Mouse (Mus musculus) midbrain, embryonic 16.5 days (tissue): Measurements from ENCODE around the gene Ube2l6. TPM values are rescaled to one million over a fixed set of nuclear protein-coding genes. Genes with fewer than 3 reads are reported as not detected.

Source experiments
- ATAC-seq: fragments of 200-750 bp; cut with Nextera tagmentation; 2 replicates; pipeline ENCODE4 v1.8.0; 2017; ENCODE audit warnings: moderate TSS enrichment
- H3K27ac ChIP-seq: fragments of 300-500 bp; sonication (generic); 2 replicates; pipeline ENCODE4 v1.5.1; 2014; ENCODE audit warnings: mild to moderate bottlenecking, low read length, mixed read lengths
- H3K27me3 ChIP-seq: fragments of 300-500 bp; sonication (generic); 2 replicates; pipeline ENCODE4 v1.6.1; 2014; ENCODE audit warnings: low read depth, low read length, mixed read lengths; ENCODE audit not compliant: control insufficient read depth, insufficient read depth
- H3K36me3 ChIP-seq: fragments of 300-500 bp; sonication (generic); 2 replicates; pipeline ENCODE4 v1.6.1; 2014; ENCODE audit warnings: mild to moderate bottlenecking, low read length, moderate library complexity, mixed read lengths; ENCODE audit not compliant: control insufficient read depth, insufficient read depth
- H3K4me1 ChIP-seq: fragments of 300-500 bp; sonication (generic); 2 replicates; pipeline ENCODE4 v1.6.1; 2014; ENCODE audit warnings: mild to moderate bottlenecking, low read length, mixed read lengths; ENCODE audit not compliant: control insufficient read depth, insufficient read depth
- H3K4me2 ChIP-seq: fragments of 300-500 bp; sonication (generic); 2 replicates; pipeline ENCODE4 v1.6.1; 2014; ENCODE audit warnings: mild to moderate bottlenecking, low read length, mixed read lengths
- H3K4me3 ChIP-seq: fragments of 300-500 bp; sonication (generic); 2 replicates; pipeline ENCODE4 v1.5.1; 2014; ENCODE audit warnings: low read depth, mild to moderate bottlenecking, low read length, moderate library complexity, mixed read lengths
- H3K9ac ChIP-seq: fragments of 300-500 bp; sonication (generic); 2 replicates; pipeline ENCODE4 v1.6.1; 2014; ENCODE audit warnings: low read depth, low read length, mixed read lengths
- H3K9me3 ChIP-seq: fragments of 300-500 bp; sonication (generic); replicated peaks from 2 replicates; pipeline ENCODE4 v1.6.1; 2014; ENCODE audit warnings: mild to moderate bottlenecking, low read length, mixed read lengths; ENCODE audit not compliant: control insufficient read depth, poor library complexity, severe bottlenecking
- WGBS: fragments of 180-500 bp; shearing (Covaris S2); extraction: QIAGEN DNeasy Blood & Tissue Kit; methylation state at CpG from one replicate; pipeline ENCODE4 v1.1.7; 2014; 5-methylcytosine and 5-hydroxymethylcytosine counted together
- polyA plus RNA-seq: library from polyadenylated mRNA; unstranded; fragments of >200 nt; fragmentation: Nextera tagmentation; extraction: Ambion mirVana; gene quantifications from 2 replicates; pipeline ENCODE4 v1.2.1, GENCODE M21; 2015

The Ube2l6 gene
- 22.9 and 23.4 TPM in 2 replicates for polyA plus RNA-seq

GRCm38 (mm10) chr2:84798493-84798921 is at the start of gene Ube2l6:
Ube2l6 (plus strand) TSS chr2:84798828.
- under 1% methylated on average over 21 of the region's 21 CpGs for whole genome bisulfite sequencing
- peak; percentile 71 for ATAC-seq
- no peaks in the 10 kb centered on the region for H3K36me3 ChIP-seq
- H3K4me2 ChIP-seq = peak within 1 kb of the TSS; percentile 98
- H3K27me3 ChIP-seq = no peaks in the 10 kb centered on the region
- H3K27ac ChIP-seq = no peak within 1 kb of the TSS; the same call in 1 of the 2 replicates
- peaks cover 9% of the 10 kb centered on the region for H3K4me1 ChIP-seq
- H3K9me3 ChIP-seq = no peaks in the 10 kb centered on the region
- H3K4me3 ChIP-seq = peak within 1 kb of the TSS; percentile 44
- peak within 1 kb of the TSS; percentile 69 for H3K9ac ChIP-seq

GRCm38 (mm10) chr2:84750115-84750514 is 48.5 kb upstream of the Ube2l6 start:
- Histone ChIP-seq H3K9ac (no peak overlapping the region), H3K27ac (no peak overlapping the region), H3K4me3 (no peak overlapping the region), H3K4me2 (no peak overlapping the region), H3K36me3 (no peaks in the 10 kb centered on the region), H3K27me3 (no peaks in the 10 kb centered on the region), H3K9me3 (no peaks in the 10 kb centered on the region), H3K4me1 (no peaks in the 10 kb centered on the region)
- WGBS = 73% methylated on average over 6 of the region's 6 CpGs
- no peak for ATAC-seq

- no peak overlapping the region for H3K4me2 ChIP-seq
- no peaks in the 10 kb centered on the region for H3K27me3 ChIP-seq
- no peak overlapping the region for H3K9ac ChIP-seq
- no peaks in the 10 kb centered on the region for H3K36me3 ChIP-seq
- no peak for ATAC-seq
- H3K9me3 ChIP-seq = no peaks in the 10 kb centered on the region
- H3K4me3 ChIP-seq = no peak overlapping the region
- 90% methylated on average over 5 of the region's 5 CpGs for WGBS
- no peak overlapping the region for H3K27ac ChIP-seq
- H3K4me1 ChIP-seq = no peaks in the 10 kb centered on the region
These were observed 42.4 kb upstream of the Ube2l6 start for GRCm38 (mm10) chr2:84756245-84756644.

- Histone ChIP-seq H3K4me2 (no peak overlapping the region), H3K9me3 (no peaks in the 10 kb centered on the region), H3K27ac (no peak overlapping the region), H3K4me1 (no peaks in the 10 kb centered on the region), H3K9ac (no peak overlapping the region), H3K27me3 (no peaks in the 10 kb centered on the region), H3K4me3 (no peak overlapping the region), H3K36me3 (no peaks in the 10 kb centered on the region)
- WGBS = 64% methylated on average over 7 of the region's 7 CpGs
- ATAC-seq = no peak
These were observed 41.5 kb upstream of the Ube2l6 start for GRCm38 (mm10) chr2:84757026-84757682.

- 0% methylated on average over 2 of the region's 2 CpGs for WGBS
- H3K4me2 ChIP-seq = no peak overlapping the region
- H3K9ac ChIP-seq = no peak overlapping the region
- H3K27ac ChIP-seq = no peak overlapping the region
- H3K4me3 ChIP-seq = no peak overlapping the region
- no peaks in the 10 kb centered on the region for H3K9me3 ChIP-seq
- no peaks in the 10 kb centered on the region for H3K36me3 ChIP-seq
- H3K27me3 ChIP-seq = no peaks in the 10 kb centered on the region
- ATAC-seq = peak; percentile 48; the same call in 1 of the 2 replicates
- no peaks in the 10 kb centered on the region for H3K4me1 ChIP-seq
These were observed 40.0 kb upstream of the Ube2l6 start for GRCm38 (mm10) chr2:84758542-84759127.

GRCm38 (mm10) chr2:84760777-84761176 is 37.9 kb upstream of the Ube2l6 start:
- Histone ChIP-seq H3K9me3 (no peaks in the 10 kb centered on the region), H3K4me3 (no peak overlapping the region), H3K27me3 (no peaks in the 10 kb centered on the region), H3K4me1 (no peaks in the 10 kb centered on the region), H3K4me2 (no peak overlapping the region), H3K36me3 (no peaks in the 10 kb centered on the region), H3K27ac (no peak overlapping the region), H3K9ac (no peak overlapping the region)
- no peak for ATAC-seq
- 73% methylated on average over 8 of the region's 8 CpGs for WGBS

GRCm38 (mm10) chr2:84761309-84761708 is 37.3 kb upstream of the Ube2l6 start:
- no peaks in the 10 kb centered on the region for H3K4me1 ChIP-seq
- no peaks in the 10 kb centered on the region for H3K27me3 ChIP-seq
- no peaks in the 10 kb centered on the region for H3K36me3 ChIP-seq
- H3K9ac ChIP-seq = no peak overlapping the region
- ATAC-seq = no peak
- no peak overlapping the region for H3K27ac ChIP-seq
- WGBS = 82% methylated on average over 3 of the region's 3 CpGs
- no peak overlapping the region for H3K4me3 ChIP-seq
- H3K9me3 ChIP-seq = no peaks in the 10 kb centered on the region
- H3K4me2 ChIP-seq = no peak overlapping the region

- Histone ChIP-seq H3K4me3 (no peak overlapping the region), H3K4me1 (no peaks in the 10 kb centered on the region), H3K36me3 (no peaks in the 10 kb centered on the region), H3K9me3 (no peaks in the 10 kb centered on the region), H3K27me3 (no peaks in the 10 kb centered on the region), H3K27ac (no peak overlapping the region), H3K9ac (no peak overlapping the region), H3K4me2 (no peak overlapping the region)
- ATAC-seq = no peak
- WGBS = 96% methylated on average over 1 of the region's 1 CpGs
These were observed 36.8 kb upstream of the Ube2l6 start for GRCm38 (mm10) chr2:84761840-84762239.

GRCm38 (mm10) chr2:84762295-84762694 is 36.3 kb upstream of the Ube2l6 start:
- WGBS = 18% methylated on average over 4 of the region's 4 CpGs
- H3K4me2 ChIP-seq = no peak overlapping the region
- ATAC-seq = no peak
- no peaks in the 10 kb centered on the region for H3K9me3 ChIP-seq
- H3K36me3 ChIP-seq = no peaks in the 10 kb centered on the region
- H3K4me3 ChIP-seq = no peak overlapping the region
- H3K9ac ChIP-seq = no peak overlapping the region
- no peaks in the 10 kb centered on the region for H3K27me3 ChIP-seq
- no peaks in the 10 kb centered on the region for H3K4me1 ChIP-seq
- H3K27ac ChIP-seq = no peak overlapping the region
